In genomic region chr12:12787608-12788262, GRCm38 (mm10) we compare ENCODE assay signal across 9 mouse cellular contexts.
DNase-seq lines count a peak whose midpoint lies in the region; ATAC-seq and TF ChIP-seq lines count a peak whose summit lies in the region.
"Had no signal": no experiment of that assay in that cellular context is flagged by ENCODE, and none has a peak within 500 bp of the region (broad histone marks: within the 10 kb centered on the region; RNA-seq: fewer than 3 reads in every experiment).

No protein-coding gene starts in this region.

- no peak for DNase-seq in lung, embryonic 14.5 days
- no peak for DNase-seq in lung, postnatal 10 days
- DNase-seq in cerebellum, postnatal 36 days: no peak
- DNase-seq in urinary bladder, adult 2 months (ENCODE audit: low spot score): no peak
- DNase-seq in layer of hippocampus, postnatal 36 days: no peak
- DNase-seq: kidney, adult 11 months had no signal

- no peaks in the 10 kb centered on the region for H3K36me3 ChIP-seq in lung, embryonic 14.5 days (ENCODE audit: insufficient read depth)
- no peaks in the 10 kb centered on the region for H3K36me3 ChIP-seq in forebrain, embryonic 15.5 days
- no peaks in the 10 kb centered on the region for H3K36me3 ChIP-seq in liver, embryonic 12.5 days
- no peaks in the 10 kb centered on the region for H3K36me3 ChIP-seq in stomach, embryonic 15.5 days

- H3K9ac ChIP-seq in lung, embryonic 14.5 days: peak overlapping the region; percentile 16; the same call in 1 of the 2 replicates
- H3K9ac ChIP-seq in forebrain, embryonic 15.5 days (replicated peaks): no peak overlapping the region
- no peak overlapping the region for H3K9ac ChIP-seq in liver, embryonic 12.5 days
- H3K9ac ChIP-seq in stomach, embryonic 15.5 days: no peak overlapping the region

- peak overlapping the region; percentile 56 for H3K4me2 ChIP-seq in lung, embryonic 14.5 days
- H3K4me2 ChIP-seq in forebrain, embryonic 15.5 days (replicated peaks): peak overlapping the region; percentile 34
- peak overlapping the region; percentile 41 for H3K4me2 ChIP-seq in liver, embryonic 12.5 days
- peak overlapping the region; percentile 56 for H3K4me2 ChIP-seq in stomach, embryonic 15.5 days

- no peak for TF ChIP-seq CTCF in lung, embryonic 14.5 days (IDR thresholded peaks at IDR 0.05; ENCODE audit: low read depth)

- H3K4me1 ChIP-seq in lung, embryonic 14.5 days (ENCODE audit: insufficient read depth): peaks cover 7% of the 10 kb centered on the region
- peaks cover 36% of the 10 kb centered on the region for H3K4me1 ChIP-seq in forebrain, embryonic 15.5 days
- H3K4me1 ChIP-seq in liver, embryonic 12.5 days: peaks cover 14% of the 10 kb centered on the region; the same call in 1 of the 2 replicates
- H3K4me1 ChIP-seq in stomach, embryonic 15.5 days: peaks cover 14% of the 10 kb centered on the region

- H3K27ac ChIP-seq in lung, embryonic 14.5 days (ENCODE audit: low read depth): no peak overlapping the region
- no peak overlapping the region for H3K27ac ChIP-seq in forebrain, embryonic 15.5 days (replicated peaks)
- H3K27ac ChIP-seq in liver, embryonic 12.5 days: no peak overlapping the region
- 0 out of 2 replicates have a peak overlapping the region, but pooled peaks have one; percentile 9 for H3K27ac ChIP-seq in stomach, embryonic 15.5 days

- no peaks in the 10 kb centered on the region for H3K27me3 ChIP-seq in lung, embryonic 14.5 days (ENCODE audit: insufficient read depth, low read length)
- H3K27me3 ChIP-seq in forebrain, embryonic 15.5 days: no peaks in the 10 kb centered on the region
- peaks cover 30% of the 10 kb centered on the region for H3K27me3 ChIP-seq in liver, embryonic 12.5 days (replicated peaks)
- H3K27me3 ChIP-seq in stomach, embryonic 15.5 days (replicated peaks): no peaks in the 10 kb centered on the region

- no peak for ATAC-seq in lung, embryonic 14.5 days (ENCODE audit: insufficient read depth)
- ATAC-seq in forebrain, embryonic 15.5 days (replicated peaks): no peak
- no peak for ATAC-seq in liver, embryonic 12.5 days
- peak; percentile 47; the same call in 1 of the 2 replicates for ATAC-seq in stomach, embryonic 15.5 days (ENCODE audit: insufficient read depth, low FRiP score, low read depth)

- no peaks in the 10 kb centered on the region for H3K9me3 ChIP-seq in lung, embryonic 14.5 days (ENCODE audit: low read depth, low read length)
- H3K9me3 ChIP-seq in forebrain, embryonic 15.5 days: no peaks in the 10 kb centered on the region
- H3K9me3 ChIP-seq in liver, embryonic 12.5 days (replicated peaks): no peaks in the 10 kb centered on the region
- H3K9me3 ChIP-seq in stomach, embryonic 15.5 days: no peaks in the 10 kb centered on the region

- WGBS in lung, embryonic 14.5 days: 12% methylated on average over 19 of the region's 19 CpGs
- WGBS in forebrain, embryonic 15.5 days: 14% methylated on average over 19 of the region's 19 CpGs
- 12% methylated on average over 19 of the region's 19 CpGs for WGBS in liver, embryonic 12.5 days (ENCODE audit: insufficient replicate concordance)
- WGBS in stomach, embryonic 15.5 days: 12% methylated on average over 19 of the region's 19 CpGs

- peak overlapping the region; percentile 17 for H3K4me3 ChIP-seq in lung, embryonic 14.5 days (ENCODE audit: low read depth, low read length)
- H3K4me3 ChIP-seq in forebrain, embryonic 15.5 days: no peak overlapping the region
- peak overlapping the region; percentile 18 for H3K4me3 ChIP-seq in liver, embryonic 12.5 days
- H3K4me3 ChIP-seq in stomach, embryonic 15.5 days (replicated peaks): peak overlapping the region; percentile 19; the same call in 1 of the 2 replicates
